ENCODE assay signal across 8 mouse cellular contexts in genomic region chr7:30956357-30956751, GRCm38 (mm10). TPM values are rescaled to one million over a fixed set of nuclear protein-coding genes. Genes with fewer than 3 reads are reported as not detected.
A peak's percentile ranks its signal among the peaks of the same experiment; 100 is the strongest.
DNase-seq lines count a peak whose midpoint lies in the region; ATAC-seq and TF ChIP-seq lines count a peak whose summit lies in the region.

No protein-coding gene starts in this region.

- H3K9ac ChIP-seq in lung, embryonic 15.5 days: peak overlapping the region; percentile 99
- peak overlapping the region; percentile 98 for H3K9ac ChIP-seq in forebrain, embryonic 15.5 days (replicated peaks)
- peak overlapping the region; percentile 99 for H3K9ac ChIP-seq in kidney, postnatal 0 days (ENCODE audit: low read depth, low read length)
- peak overlapping the region; percentile 100 for H3K9ac ChIP-seq in neural tube, embryonic 13.5 days

- peaks cover 50% of the 10 kb centered on the region for H3K36me3 ChIP-seq in lung, embryonic 15.5 days
- H3K36me3 ChIP-seq in forebrain, embryonic 15.5 days: peaks cover 36% of the 10 kb centered on the region
- peaks cover 29% of the 10 kb centered on the region for H3K36me3 ChIP-seq in kidney, postnatal 0 days (ENCODE audit: insufficient read depth, low read length)
- peaks cover 53% of the 10 kb centered on the region for H3K36me3 ChIP-seq in neural tube, embryonic 13.5 days

- peak overlapping the region; percentile 71 for H3K4me2 ChIP-seq in lung, embryonic 15.5 days
- peak overlapping the region; percentile 81 for H3K4me2 ChIP-seq in forebrain, embryonic 15.5 days (replicated peaks)
- H3K4me2 ChIP-seq in kidney, postnatal 0 days (ENCODE audit: low read length): peak overlapping the region; percentile 74
- peak overlapping the region; percentile 94 for H3K4me2 ChIP-seq in neural tube, embryonic 13.5 days

- DNase-seq in lung, postnatal 36 days: no peak
- no peak for DNase-seq in kidney, postnatal 0 days (ENCODE audit: low spot score)
- DNase-seq in testis, postnatal 10 days (ENCODE audit: low spot score): no peak
- DNase-seq in left cerebral cortex, adult 18-20 months (ENCODE audit: low spot score in 2 of 2): no peak

- H3K9me3 ChIP-seq in lung, embryonic 15.5 days: no peaks in the 10 kb centered on the region
- H3K9me3 ChIP-seq in forebrain, embryonic 15.5 days: no peaks in the 10 kb centered on the region
- H3K9me3 ChIP-seq in kidney, postnatal 0 days (replicated peaks; ENCODE audit: low read length): no peaks in the 10 kb centered on the region
- no peaks in the 10 kb centered on the region for H3K9me3 ChIP-seq in neural tube, embryonic 13.5 days

- peak; percentile 61 for ATAC-seq in lung, embryonic 15.5 days (ENCODE audit: borderline replicate concordance, extremely low read depth, low FRiP score, low TSS enrichment)
- peak; percentile 27 for ATAC-seq in forebrain, embryonic 15.5 days (replicated peaks)
- ATAC-seq in kidney, postnatal 0 days (replicated peaks; ENCODE audit: low FRiP score, low read depth): peak; percentile 50
- ATAC-seq in neural tube, embryonic 13.5 days (ENCODE audit: low read depth): peak; percentile 58

- H3K27ac ChIP-seq in lung, embryonic 15.5 days: peak overlapping the region; percentile 99
- peak overlapping the region; percentile 69 for H3K27ac ChIP-seq in bone marrow macrophage, adult 2 months (ENCODE audit: insufficient read depth, low read depth, low read length)
- peak overlapping the region; percentile 99 for H3K27ac ChIP-seq in forebrain, embryonic 15.5 days (replicated peaks)
- H3K27ac ChIP-seq in kidney, postnatal 0 days: peak overlapping the region; percentile 99
- H3K27ac ChIP-seq in neural tube, embryonic 13.5 days (replicated peaks): peak overlapping the region; percentile 99

- no peaks in the 10 kb centered on the region for H3K27me3 ChIP-seq in lung, embryonic 15.5 days
- H3K27me3 ChIP-seq in forebrain, embryonic 15.5 days: no peaks in the 10 kb centered on the region
- no peaks in the 10 kb centered on the region for H3K27me3 ChIP-seq in kidney, postnatal 0 days (ENCODE audit: insufficient read depth, low read length)
- H3K27me3 ChIP-seq in neural tube, embryonic 13.5 days: no peaks in the 10 kb centered on the region

- TF ChIP-seq CTCF in bone marrow macrophage, adult 2 months (IDR thresholded peaks at IDR 0.05; ENCODE audit: low read depth, low read length): no peak
- no peak for TF ChIP-seq CTCF in kidney, postnatal 0 days (IDR thresholded peaks at IDR 0.05; ENCODE audit: low read depth)

- H3K4me3 ChIP-seq in lung, embryonic 15.5 days: peak overlapping the region; percentile 97
- H3K4me3 ChIP-seq in bone marrow macrophage, adult 2 months (ENCODE audit: insufficient read depth, low read length): peak overlapping the region; percentile 84
- H3K4me3 ChIP-seq in forebrain, embryonic 15.5 days: peak overlapping the region; percentile 96
- H3K4me3 ChIP-seq in kidney, postnatal 0 days (replicated peaks; ENCODE audit: low read depth, low read length): peak overlapping the region; percentile 94
- H3K4me3 ChIP-seq in neural tube, embryonic 13.5 days: peak overlapping the region; percentile 94

- WGBS in lung, embryonic 15.5 days: 1% methylated on average over 29 of the region's 49 CpGs
- WGBS in forebrain, embryonic 15.5 days: under 1% methylated on average over 28 of the region's 49 CpGs
- 2% methylated on average over 27 of the region's 49 CpGs for WGBS in kidney, postnatal 0 days
- 1% methylated on average over 32 of the region's 49 CpGs for WGBS in neural tube, embryonic 13.5 days

- H3K4me1 ChIP-seq in lung, embryonic 15.5 days: peaks cover 16% of the 10 kb centered on the region
- H3K4me1 ChIP-seq in bone marrow macrophage, adult 2 months (ENCODE audit: control insufficient read depth, insufficient read depth, low read length): peaks cover 40% of the 10 kb centered on the region
- peaks cover 28% of the 10 kb centered on the region for H3K4me1 ChIP-seq in forebrain, embryonic 15.5 days
- peaks cover 14% of the 10 kb centered on the region; the same call in 1 of the 2 replicates for H3K4me1 ChIP-seq in kidney, postnatal 0 days (replicated peaks; ENCODE audit: insufficient read depth, low read length)
- peaks cover 47% of the 10 kb centered on the region for H3K4me1 ChIP-seq in neural tube, embryonic 13.5 days (replicated peaks)

- TF ChIP-seq POLR2A in bone marrow macrophage, adult 2 months (IDR thresholded peaks at IDR 0.05; ENCODE audit: borderline replicate concordance, low read depth, low read length): no peak

RNA-seq across cellular contexts. Expression of gene Usf2, which starts 0.2 kb away (rescaled TPM):
- 25.6 and 27.5 TPM in 2 replicates for polyA plus RNA-seq in lung, embryonic 15.5 days (2015; fragmentation: Nextera tagmentation; extraction: Ambion mirVana)
- polyA plus RNA-seq in bone marrow macrophage, adult 2 months (2012; ENCODE audit: insufficient read depth, insufficient read length, missing spikeins): 208 and 246 TPM in 2 replicates
- 24.8 and 28.9 TPM in 2 replicates for polyA plus RNA-seq in forebrain, embryonic 15.5 days (2015; fragmentation: Nextera tagmentation; extraction: Ambion mirVana)
- polyA plus RNA-seq in kidney, postnatal 0 days (2015; fragmentation: Nextera tagmentation; extraction: Ambion mirVana): 21.9 and 22.3 TPM in 2 replicates
- polyA plus RNA-seq in neural tube, embryonic 13.5 days (2015; fragmentation: Nextera tagmentation; extraction: Ambion mirVana): 34.4 TPM in 2 replicates
- 100 to 1,000 TPM; 123 to 124 TPM for total RNA-seq in left cerebral cortex, adult 18-20 months (2021)

RNA-seq across cellular contexts. Expression of gene Hamp, which starts 12.5 kb away (rescaled TPM):
- polyA plus RNA-seq in lung, embryonic 15.5 days (2015; fragmentation: Nextera tagmentation; extraction: Ambion mirVana): 0.78 TPM in 1 of 2 replicates, not detected in the other
- polyA plus RNA-seq in bone marrow macrophage, adult 2 months (2012; ENCODE audit: insufficient read depth, insufficient read length, missing spikeins): not detected in 2 replicates
- polyA plus RNA-seq in forebrain, embryonic 15.5 days (2015; fragmentation: Nextera tagmentation; extraction: Ambion mirVana): not detected in 2 replicates
- not detected in 2 replicates for polyA plus RNA-seq in kidney, postnatal 0 days (2015; fragmentation: Nextera tagmentation; extraction: Ambion mirVana)
- not detected in 2 replicates for polyA plus RNA-seq in neural tube, embryonic 13.5 days (2015; fragmentation: Nextera tagmentation; extraction: Ambion mirVana)
- not detected for total RNA-seq in left cerebral cortex, adult 18-20 months (2021)

RNA-seq across cellular contexts. Expression of gene Lsr, which starts 16.9 kb away (rescaled TPM):
- polyA plus RNA-seq in lung, embryonic 15.5 days (2015; fragmentation: Nextera tagmentation; extraction: Ambion mirVana): 80.6 and 89.1 TPM in 2 replicates
- 29.2 and 32.1 TPM in 2 replicates for polyA plus RNA-seq in bone marrow macrophage, adult 2 months (2012; ENCODE audit: insufficient read depth, insufficient read length, missing spikeins)
- 16.0 and 20.0 TPM in 2 replicates for polyA plus RNA-seq in forebrain, embryonic 15.5 days (2015; fragmentation: Nextera tagmentation; extraction: Ambion mirVana)
- 58.4 and 60.6 TPM in 2 replicates for polyA plus RNA-seq in kidney, postnatal 0 days (2015; fragmentation: Nextera tagmentation; extraction: Ambion mirVana)
- 17.0 and 17.6 TPM in 2 replicates for polyA plus RNA-seq in neural tube, embryonic 13.5 days (2015; fragmentation: Nextera tagmentation; extraction: Ambion mirVana)
- total RNA-seq in left cerebral cortex, adult 18-20 months (2021): 10 to 100 TPM in 1 of 2 experiments, 1 to 10 TPM in 1; 8.2 to 10.7 TPM

RNA-seq across cellular contexts. Expression of gene Fam187b, which starts 17.2 kb away (rescaled TPM):
- 6.3 TPM in 2 replicates for polyA plus RNA-seq in lung, embryonic 15.5 days (2015; fragmentation: Nextera tagmentation; extraction: Ambion mirVana)
- polyA plus RNA-seq in bone marrow macrophage, adult 2 months (2012; ENCODE audit: insufficient read depth, insufficient read length, missing spikeins): 4.6 and 7.3 TPM in 2 replicates
- polyA plus RNA-seq in forebrain, embryonic 15.5 days (2015; fragmentation: Nextera tagmentation; extraction: Ambion mirVana): 0.34 and 0.62 TPM in 2 replicates
- polyA plus RNA-seq in kidney, postnatal 0 days (2015; fragmentation: Nextera tagmentation; extraction: Ambion mirVana): 8.9 and 9.2 TPM in 2 replicates
- 0.25 and 0.53 TPM in 2 replicates for polyA plus RNA-seq in neural tube, embryonic 13.5 days (2015; fragmentation: Nextera tagmentation; extraction: Ambion mirVana)
- total RNA-seq in left cerebral cortex, adult 18-20 months (2021): under 1 TPM in 1 of 2 experiments, not detected in 1; 0.28 TPM

RNA-seq across cellular contexts. Expression of gene Hamp2, which starts 31.9 kb away (rescaled TPM):
- polyA plus RNA-seq in lung, embryonic 15.5 days (2015; fragmentation: Nextera tagmentation; extraction: Ambion mirVana): not detected in 2 replicates
- polyA plus RNA-seq in bone marrow macrophage, adult 2 months (2012; ENCODE audit: insufficient read depth, insufficient read length, missing spikeins): not detected in 2 replicates
- not detected in 2 replicates for polyA plus RNA-seq in forebrain, embryonic 15.5 days (2015; fragmentation: Nextera tagmentation; extraction: Ambion mirVana)
- not detected in 2 replicates for polyA plus RNA-seq in kidney, postnatal 0 days (2015; fragmentation: Nextera tagmentation; extraction: Ambion mirVana)
- polyA plus RNA-seq in neural tube, embryonic 13.5 days (2015; fragmentation: Nextera tagmentation; extraction: Ambion mirVana): not detected in 2 replicates
- total RNA-seq in left cerebral cortex, adult 18-20 months (2021): not detected
